Mouse (Mus musculus) stomach, postnatal 0 days (tissue): ENCODE results near the gene Enah.

Experiments used
- CTCF ChIP-seq: IDR thresholded peaks from 2 replicates; pipeline ENCODE4 v1.5.1; 2016; ENCODE audit warnings: antibody characterized with exemption, low read depth, mild to moderate bottlenecking, moderate library complexity
- EP300 ChIP-seq: optimal IDR thresholded peaks from 2 replicates; pipeline ENCODE3; 2016; ENCODE audit warnings: antibody characterized with exemption

DNA sequence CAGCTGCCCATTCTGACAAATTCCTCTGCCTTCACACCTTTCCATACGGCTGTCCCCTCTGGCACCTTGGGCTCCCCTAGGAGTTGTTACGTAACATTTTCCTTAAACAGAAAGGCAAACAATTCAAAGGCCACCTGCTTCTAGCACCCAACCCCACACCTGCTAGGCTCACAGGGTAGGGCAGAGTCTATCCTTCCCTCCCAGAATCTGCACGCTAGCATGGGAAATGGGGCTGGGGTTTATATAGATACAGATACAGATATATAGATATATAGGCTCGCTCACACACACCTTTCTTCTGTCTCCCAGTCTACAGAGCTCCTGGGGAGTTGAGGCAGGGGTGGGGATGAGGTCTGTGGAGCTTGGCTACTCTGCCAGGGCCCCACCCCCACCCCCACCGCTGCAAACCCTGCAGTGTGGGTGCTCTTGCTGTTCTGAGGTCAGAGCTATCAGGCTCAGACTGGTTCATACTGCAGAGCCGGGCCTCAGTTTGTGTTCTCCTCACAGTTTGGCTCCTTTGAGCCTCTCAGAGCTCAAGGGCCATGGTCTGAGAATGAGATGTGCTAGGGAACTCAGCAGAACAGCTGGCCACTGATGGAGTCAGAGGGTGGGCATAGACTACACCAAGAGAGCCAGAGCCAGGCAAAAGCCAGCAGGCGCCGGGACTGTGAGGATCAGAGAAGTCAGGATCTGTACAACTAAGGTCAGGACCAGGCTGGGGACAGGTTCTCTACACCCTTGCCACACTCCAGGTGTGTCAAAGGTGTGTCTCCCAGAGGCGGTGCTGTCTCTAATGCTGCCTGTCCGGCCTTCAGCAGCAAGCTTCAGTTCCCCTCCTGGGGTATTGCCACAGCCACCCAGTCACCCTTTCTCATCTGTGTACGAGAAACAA, 154.6 kb downstream of the Enah start:
- TF ChIP-seq EP300, result no peak
- no peak for TF ChIP-seq CTCF
